Mouse (Mus musculus) c-Kit-positive CD71-negative TER-119-negative erythroid progenitor cells, embryonic 14.5 days (primary cell): ENCODE results near the gene Glis1.

Source experiments
- DNase-seq: peaks from one replicate; pipeline ENCODE4 v3.0.0-alpha.2; 2013; ENCODE audit warnings: low read depth

Gene Glis1

DNA sequence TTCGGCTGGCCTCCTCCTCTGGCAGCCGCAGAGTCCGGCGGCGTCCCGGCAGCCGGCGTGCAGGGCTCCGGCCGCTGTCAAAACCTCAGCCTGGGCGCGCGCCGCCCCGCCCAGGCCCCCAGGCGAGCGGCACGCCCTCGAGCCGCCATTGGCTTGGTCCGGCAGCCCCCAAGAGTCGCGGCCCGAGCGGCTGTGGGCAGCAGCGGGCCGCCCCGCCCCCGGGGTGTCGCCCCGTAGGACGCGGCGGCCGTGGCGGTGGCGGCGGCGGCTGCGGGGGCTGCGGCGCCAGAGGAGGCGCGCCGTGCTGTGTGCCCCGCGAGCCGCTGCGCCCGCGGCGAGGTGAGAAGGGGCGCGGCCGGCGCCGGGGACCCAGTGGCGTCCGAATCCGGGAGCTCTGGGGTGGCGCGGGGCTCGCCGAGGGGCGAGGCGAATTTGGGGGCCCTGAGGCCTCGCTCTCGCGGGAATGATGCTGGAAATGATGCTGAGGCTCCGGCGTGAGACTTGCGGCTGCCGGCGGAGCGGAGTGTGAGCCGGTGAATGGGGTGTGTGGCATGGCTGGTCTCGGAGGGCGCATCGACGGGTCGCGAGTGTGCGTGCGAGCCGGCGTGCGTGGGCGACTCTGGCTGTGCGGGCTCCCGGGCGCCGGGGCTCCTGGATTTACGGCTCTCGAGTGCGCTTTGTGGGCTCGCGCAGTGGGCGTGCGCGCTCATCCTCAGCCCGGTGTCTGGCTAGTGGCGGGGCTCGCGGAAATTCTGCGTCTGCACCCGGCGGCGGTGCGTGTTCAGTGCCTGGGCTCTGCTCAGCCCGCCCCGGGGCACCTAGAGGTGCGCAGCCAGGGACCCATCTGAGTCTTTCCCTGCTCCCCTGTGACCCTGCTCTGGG, at the start of gene Glis1:
TSS of gene Glis1 (plus strand) at position 236 of the 882 bp plus-strand sequence.
- DNase-seq: no peak

DNA sequence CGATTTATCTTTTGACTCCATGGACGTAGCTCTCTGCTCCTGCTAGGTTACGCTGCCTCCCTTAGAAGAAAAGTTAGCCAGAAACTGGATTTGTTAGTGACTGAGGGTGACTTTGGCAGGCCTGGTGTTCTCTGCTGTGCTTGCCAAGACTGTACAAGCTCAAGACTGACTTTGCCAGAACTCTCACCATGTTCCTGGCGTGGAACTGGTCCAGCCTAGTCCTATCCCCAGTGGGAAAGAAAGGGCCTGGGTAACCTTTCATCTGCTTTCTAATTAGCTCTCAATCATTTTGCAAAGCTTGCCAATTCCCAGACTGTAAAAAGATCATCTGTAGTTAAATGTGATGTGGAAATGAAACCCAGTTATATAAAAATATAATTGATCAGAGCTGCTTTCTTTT, 47.4 kb upstream of the Glis1 start:
- no peak for DNase-seq

DNA sequence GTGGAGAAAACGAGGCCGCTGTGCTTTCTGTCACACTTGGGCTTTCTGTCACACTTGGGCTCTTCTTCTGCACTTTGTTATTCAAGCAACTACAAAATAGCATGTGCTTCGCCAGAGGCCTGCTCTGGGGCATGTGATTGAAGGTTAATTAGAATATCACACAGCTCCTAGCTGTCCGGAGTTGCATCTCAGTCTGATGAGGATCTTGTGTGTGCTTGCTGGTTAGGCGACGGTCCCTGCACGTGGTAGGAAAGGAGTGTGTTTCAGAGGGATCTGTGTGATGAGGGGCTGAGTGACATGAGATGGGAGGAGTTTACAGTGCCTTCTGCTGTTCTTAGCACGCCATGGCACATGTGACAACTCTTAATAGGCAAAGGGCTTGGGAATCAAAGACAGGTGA, 46.9 kb upstream of the Glis1 start:
- no peak for DNase-seq

DNA sequence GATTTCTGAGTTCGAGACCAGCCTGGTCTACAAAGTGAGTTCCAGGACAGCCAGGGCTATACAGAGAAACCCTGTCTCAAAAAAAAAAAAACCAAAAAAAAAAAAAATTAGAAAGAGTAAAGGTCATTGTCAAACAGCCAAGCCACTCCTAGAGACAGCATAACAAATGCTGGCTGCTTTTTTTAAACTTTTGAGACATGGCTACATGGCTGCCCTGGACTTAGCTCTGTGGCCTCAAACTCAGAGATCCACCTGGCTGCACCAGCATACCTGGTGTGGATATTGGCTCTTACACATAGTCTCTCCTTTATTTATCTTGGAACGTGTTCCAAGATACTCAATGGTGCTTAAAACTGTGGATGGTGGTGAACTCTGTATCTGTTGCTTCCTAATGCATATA, 46.1 kb upstream of the Glis1 start:
- no peak for DNase-seq

DNA sequence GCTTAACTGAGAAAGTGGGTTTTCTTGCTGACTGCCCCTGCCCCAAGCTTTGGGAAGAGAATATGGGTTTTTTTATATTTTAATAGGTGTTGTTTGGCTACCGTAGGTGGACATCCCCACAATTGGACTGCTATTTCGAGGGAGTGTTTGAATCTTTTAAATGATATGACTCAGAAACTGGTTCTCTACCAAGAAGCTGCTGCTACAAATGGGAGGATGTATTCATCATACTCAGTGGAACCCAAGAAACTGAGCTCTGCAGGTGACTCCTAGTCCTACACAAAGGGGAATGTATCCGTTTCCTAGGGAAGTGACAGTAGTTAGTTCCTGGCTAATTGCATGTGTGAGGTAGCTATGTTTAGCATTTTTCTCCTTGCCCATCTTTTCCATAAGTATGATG, 45.0 kb upstream of the Glis1 start:
- DNase-seq: no peak

DNA sequence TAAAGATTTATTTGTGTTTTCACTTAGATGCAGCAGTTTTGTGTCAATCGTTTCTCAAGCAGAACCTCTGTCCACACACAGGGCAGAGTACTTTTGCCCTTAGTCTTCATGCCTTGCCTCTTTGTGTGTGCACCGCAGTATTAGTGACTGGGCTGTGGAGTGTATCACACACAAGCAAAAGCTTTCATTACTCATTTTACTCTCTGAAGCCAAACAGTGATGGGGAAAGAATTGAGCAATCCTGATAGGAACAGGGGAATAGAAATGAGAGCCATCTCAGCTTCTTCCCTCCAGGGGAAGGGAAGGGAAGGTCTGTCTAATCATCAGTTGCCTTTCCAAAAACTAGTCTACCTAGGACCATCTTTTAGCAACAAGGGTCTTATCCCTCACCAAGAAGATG, 40.6 kb upstream of the Glis1 start:
- DNase-seq: no peak

DNA sequence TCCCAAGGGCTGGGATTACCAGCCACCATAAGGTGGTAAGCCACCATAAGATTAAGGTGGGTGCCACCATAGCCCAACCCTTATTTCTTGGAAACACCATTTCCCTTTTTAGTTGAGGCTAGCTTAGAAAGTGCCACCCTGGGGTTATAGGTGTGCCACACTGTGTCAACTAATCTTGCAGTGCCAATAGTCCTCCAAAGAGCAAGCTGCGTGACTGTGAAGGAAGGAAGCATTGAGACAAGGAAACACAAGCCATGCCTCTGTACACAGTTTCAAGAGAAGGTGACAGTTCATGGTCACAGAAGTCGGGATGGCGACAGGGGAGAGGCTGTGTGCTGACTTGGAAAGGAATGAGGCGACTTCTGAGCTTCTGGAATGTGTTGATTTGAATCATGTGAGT, 14.2 kb upstream of the Glis1 start:
- no peak for DNase-seq

DNA sequence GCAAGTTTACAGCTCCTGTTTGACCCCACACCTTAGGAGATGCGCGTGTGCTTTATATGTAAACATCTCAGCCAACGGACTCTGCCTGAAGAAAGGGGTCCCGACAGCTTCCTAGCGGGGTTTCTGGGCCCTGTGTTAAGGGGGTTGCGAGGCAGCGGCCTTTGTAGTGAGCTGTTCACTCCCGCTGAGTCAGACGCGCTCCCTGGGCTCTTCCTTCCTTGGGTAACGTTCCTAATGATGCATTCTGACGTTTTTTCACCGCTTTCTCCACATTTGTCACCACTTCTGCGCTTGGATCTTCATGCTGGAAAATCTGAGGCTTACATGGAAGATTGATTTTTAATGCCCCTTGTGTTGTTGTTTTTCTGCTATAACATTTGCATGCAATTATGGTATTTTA, 12.7 kb upstream of the Glis1 start:
- no peak for DNase-seq

DNA sequence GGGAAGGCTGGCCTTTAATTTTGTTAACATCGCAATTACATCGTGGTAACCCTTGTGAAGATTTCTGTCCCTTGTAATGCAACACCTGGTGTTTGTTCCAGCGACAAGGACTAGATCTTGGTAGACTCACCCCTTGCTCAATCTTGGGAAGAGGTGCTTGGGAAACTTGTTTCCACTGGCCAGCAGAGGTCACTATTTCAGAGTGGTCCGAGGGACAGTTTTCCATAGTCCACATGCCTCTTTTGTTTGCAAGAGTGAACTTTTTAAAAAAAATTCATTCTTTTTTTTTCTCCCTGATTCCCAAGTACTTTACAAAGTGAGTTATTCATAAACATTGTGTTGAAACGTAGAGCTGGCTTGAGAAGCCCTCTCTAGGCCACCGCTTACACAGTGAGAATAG, 12.2 kb upstream of the Glis1 start:
- DNase-seq: no peak

DNA sequence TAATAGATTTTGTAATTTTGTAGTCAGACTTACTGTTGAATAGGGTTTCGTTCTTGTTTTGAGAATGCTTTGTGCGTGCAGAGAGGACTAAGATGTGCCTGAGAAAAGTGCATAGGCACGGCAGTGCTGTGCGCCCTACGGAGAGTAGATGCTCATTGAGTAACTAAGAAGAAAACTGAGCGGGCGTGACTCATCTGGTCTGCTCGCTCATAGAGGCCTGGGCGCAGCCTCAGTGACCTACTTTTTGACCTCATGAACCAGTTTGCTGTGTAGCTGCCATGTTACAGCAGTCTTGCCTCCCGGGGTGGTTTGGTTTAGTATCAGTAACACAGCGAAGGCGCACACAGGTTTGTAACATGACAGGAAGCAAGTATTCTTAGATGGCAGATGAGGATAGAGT, 8.8 kb upstream of the Glis1 start:
- no peak for DNase-seq

DNA sequence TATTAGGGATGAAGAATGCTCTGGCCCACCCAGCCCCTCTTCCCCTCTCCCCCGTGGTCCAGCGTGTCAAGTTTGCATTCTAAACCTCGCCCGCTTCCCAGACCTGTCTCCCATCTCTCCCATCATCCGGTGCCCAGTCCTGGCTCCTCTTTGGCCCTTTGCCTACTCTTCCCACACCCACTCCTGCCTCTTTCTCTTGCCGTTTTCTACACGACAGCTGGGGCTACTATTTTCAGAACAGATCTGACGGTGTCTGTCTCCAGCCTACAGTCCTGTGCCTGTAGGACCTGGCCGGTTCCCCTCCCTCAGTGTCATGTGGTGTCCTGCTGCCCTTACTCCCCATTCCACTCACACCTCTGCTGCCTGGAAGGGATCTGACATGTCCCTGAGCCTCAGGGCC, 7.8 kb upstream of the Glis1 start:
- no peak for DNase-seq

DNA sequence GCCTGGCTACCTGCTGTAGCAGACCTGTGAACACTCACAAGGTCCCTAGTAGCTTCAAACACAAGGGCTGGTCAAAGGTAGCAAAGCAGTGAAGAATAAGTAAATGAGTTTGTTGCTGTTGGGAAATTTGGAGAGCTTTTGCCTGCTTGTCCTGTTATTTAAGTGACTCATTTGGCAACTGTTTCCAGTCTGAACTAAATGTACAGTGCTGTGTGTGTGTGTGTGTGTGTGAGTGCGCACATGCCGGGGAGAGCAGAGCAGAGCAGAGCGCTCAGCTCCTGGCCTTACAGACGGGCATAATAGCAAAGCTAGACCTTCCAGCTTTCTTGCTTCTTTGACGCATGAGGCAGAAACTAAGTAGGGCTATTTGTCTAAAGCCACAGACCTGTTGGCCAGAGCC, 1.7 kb upstream of the Glis1 start:
- no peak for DNase-seq

DNA sequence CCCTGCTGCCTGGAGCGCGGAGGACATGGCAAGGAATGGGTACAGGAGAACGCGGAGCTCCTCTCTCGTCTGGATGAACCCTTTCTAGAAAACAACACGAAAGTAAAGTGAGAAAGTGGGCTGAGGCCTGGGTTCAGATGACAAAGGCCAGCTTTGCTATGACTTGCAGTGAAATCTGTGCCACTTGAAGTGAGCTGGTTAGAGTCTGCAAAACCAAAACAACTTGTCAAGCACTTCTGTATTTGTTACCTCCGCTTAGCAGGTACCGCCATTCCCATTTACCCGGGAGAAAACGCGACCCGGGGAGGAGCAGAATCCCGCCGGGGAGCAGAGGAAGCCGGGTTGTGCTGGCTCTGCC, 414 bp upstream of the Glis1 start:
- DNase-seq: no peak

DNA sequence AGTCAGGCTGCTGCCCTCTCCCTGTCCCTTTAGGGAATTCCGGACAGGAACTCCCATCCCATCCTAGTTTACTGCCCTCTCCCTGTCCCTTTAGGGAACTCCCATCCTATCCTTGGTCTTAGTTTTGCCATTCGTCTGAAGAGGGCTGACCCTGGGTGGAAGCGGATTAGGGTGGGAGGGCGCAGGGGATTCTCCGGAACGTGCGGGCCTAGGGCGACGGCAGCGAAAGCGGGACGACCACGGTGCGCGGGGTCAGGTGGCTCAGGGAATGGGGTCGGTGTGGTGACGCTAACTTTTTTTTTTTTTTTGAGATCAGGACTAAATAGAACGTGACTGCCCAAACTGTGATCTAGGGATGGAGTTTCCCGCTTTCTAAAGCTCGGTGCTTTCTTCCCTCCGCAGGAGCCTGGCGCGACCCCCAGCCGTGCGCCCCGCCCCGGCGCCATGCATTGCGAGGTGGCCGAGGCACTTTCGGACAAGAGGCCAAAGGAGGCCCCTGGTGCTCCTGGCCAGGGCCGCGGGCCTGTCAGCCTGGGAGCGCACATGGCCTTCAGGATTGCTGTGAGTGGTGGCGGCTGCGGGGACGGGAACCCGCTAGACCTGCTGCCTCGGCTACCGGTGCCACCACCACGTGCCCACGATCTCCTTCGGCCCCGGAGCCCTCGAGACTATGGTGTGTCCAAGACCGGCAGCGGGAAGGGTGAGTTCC, 1.0 kb downstream of the Glis1 start:
- no peak for DNase-seq

DNA sequence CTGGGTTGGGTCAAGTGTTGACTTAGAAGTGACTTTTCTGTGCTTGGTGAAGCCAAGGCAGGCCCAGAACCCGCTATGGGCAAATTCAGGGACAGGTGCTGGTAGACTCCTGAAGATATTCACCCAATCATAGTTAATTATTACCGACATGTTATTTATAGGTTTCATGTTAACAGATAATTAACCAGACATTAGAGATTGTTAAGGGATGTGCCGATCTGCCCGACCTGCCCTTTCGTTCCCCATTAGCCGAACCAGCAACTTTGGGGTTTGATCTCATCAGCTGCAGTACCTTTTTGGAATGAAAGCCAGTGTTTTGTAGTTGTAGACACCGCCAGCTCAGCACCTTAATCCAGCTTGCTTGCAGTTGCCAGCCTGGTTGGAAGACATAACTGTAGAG, 2.1 kb downstream of the Glis1 start:
- DNase-seq: no peak

DNA sequence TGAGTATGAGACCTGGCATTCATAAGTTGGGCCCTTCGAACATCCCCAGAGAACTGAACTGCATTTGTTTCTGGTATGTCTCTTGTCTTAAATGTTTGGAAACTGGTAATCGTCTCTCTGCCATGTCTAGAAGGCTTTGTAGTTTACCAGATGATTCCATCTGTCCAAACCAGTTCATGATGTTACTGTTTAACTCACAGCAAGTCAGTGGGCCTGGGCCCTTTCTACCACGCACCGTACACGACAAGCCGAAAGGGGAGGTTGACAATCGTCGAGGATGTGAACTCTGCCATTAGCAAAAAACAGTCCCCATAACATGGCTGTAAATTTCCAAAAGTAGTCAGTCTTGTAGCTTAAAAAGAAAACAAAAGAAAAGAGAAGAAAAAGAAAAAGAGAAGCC, 4.3 kb downstream of the Glis1 start:
- DNase-seq: no peak

DNA sequence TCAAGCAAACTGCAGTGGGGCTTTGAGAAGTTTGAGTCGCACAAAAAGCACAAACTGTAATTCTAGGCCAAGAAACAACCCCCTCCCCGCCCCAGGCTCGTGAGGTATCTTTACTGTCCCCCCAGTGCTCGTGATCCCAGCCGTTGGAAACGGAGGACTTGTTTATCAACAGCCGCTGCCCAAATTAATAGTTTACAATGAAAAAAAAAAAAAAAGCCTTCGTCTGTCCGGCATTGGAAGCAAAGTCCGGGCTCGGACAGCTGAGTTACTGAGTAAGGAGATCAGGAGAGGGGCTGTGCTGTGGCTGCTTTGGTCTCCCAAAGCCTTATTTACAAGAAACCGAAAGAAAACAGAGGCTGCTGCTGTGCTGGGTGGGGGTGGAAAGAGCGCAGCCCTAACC, 5.9 kb downstream of the Glis1 start:
- no peak for DNase-seq

DNA sequence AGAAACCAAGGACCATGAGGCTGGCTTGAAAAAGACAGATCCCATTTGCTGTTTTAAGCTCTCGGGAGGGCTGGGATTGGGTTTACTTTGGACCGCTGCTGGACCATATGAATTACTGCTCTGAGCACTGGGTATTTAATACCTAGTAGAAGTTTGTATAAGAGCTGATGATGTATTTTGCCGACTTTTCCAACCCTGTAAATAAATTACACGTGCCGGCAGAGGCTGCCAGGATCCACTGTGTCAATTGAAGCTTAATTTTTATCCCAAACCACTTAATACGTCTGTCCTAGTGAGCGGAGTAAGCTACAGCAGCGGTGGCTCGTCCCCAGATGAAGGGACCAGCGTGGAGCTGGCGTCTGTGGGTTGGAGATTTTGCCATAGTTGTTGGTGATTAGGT, 7.9 kb downstream of the Glis1 start:
- DNase-seq: no peak

DNA sequence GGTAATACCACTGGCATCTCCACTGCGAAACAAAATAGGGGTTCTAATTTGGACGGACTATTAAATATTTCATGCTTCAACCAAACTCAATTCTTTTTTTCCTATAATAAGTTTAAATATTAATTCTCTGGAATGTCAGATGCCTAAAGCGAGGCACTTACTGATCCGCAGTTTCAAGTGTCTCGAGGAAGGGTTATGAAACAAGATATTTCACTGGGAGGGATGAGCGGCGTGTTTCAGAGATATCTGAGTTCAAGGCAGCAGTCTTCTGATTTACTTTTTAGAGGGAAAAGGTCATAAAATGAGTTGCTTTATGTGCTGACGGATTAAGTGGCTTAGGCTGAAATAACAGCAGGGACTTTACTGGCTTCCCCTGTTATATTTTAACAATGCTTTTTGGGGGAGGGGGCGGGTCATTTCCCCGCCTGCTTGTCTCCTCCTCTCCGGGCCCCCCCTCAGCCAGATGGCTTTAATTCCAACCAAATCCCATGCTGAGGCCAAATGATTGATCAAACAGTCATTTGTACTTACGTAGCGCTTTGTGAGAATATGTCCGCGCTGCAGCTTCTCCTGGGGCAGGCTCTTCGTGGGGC, 8.6 kb downstream of the Glis1 start:
- DNase-seq: no peak

DNA sequence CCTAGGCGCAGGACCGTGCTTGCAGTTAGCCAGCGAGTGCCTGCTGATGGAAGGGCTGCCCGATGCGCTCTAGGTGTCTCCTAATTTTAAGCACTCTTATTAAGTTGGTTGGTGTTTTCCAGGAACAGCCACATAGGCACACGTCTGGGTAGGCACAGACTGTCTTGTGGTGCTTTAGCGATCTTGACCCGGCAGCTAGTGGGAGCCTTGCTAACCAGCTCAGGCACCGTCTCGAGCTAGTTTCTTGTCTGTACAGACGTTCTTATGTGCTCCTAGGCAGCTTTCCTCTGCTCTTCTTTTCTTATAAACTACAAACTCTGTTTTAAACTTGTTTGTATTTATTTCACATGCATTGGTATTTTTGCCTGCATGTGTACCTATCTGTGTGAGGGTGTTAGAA, 9.2 kb downstream of the Glis1 start:
- DNase-seq: no peak

DNA sequence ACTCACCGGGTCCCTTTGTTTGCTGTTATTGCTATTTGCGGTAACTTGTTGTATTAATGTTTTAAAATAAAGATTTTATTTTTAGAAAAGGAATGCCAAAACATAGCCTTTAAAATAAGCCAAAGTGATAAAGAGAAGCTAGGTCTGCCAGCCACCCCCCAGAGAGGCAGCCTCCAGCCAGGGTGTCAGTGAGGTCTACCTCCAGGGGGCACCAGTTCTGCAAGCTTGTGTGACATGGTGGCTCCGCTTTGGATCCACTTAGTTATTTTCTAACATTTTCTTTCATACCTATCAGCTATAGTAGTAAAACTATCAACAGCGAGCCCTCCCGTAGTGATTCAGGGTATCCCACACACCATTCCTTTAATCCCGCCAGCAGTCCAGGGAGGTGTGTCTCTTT, 14.1 kb downstream of the Glis1 start:
- DNase-seq: no peak

DNA sequence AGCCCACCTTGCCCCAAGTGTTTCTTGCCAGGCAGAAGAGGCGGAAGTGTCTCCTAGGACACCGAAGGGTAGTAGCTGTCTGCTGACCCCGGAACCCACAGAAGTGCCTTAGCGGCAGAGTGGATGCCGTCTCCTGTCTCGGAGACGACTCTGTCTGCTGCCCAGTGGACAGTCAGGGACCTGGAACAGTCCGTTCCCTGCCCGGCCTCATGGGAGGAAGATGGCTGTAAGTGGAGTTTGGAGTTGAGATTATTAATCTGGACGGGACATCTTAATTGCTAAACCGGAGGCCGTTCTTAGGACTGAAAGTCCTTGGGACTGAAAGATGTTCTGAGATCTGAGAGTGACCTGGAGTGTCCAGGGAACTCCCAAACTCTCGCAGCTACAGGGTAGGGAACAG, 15.1 kb downstream of the Glis1 start:
- DNase-seq: no peak

DNA sequence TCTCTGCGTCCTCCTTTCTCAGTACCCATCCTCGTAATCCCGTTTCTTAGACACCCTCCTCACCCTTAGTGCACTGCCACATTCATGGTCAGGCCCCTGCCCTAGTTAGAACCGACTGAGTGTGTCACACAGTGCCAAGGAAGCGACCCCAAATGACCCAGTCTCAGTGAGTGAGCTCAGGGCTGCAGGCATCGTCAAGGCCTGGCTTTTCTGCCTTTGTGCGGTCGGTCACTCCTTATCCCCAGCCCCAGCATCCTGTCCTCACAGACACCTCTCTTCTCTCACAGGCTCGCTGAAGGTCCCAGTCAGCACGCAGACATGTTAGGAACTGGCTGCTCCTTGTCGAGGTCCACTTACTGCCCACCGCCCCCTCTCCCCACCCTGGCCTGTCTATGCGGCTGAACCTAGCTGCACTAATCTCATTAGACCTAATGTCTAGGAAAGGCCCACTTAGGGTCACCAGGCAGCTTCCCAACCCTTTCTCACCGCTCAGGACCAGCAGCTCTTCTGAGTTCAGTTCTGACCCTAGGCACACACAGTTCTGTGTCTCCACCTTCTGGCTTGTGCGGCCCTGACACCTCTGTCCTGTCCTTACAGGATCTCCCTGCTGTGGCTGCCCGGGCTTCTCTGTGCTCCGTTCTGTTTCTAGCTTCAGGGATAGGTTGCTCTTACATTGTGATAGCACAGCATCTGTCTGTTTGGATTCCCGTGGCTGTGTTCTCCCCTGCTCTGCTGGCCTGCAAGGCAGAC, 18.1 kb downstream of the Glis1 start:
- no peak for DNase-seq
